Mouse (Mus musculus) gastrocnemius, postnatal 4 days (tissue): ENCODE results near the gene Rngtt. TPM values are rescaled to one million over a fixed set of nuclear protein-coding genes. Genes with fewer than 3 reads are reported as not detected.
A peak's percentile ranks its signal among the peaks of the same experiment; 100 is the strongest.
"Not testable (repeated sequence)": the region's sequence is repeated elsewhere in the genome, so short reads cannot be mapped to it uniquely, and the experiment has no call there.

ENCODE experiments used
- DNase-seq, 2 experiments: peaks; one replicate each; pipeline ENCODE4 v3.0.0; 2021 to 2022; ENCODE audit warnings: low spot score in 2 of 2, mixed read lengths in 2 of 2
- long read RNA-seq, 2 experiments: library from polyadenylated mRNA; stranded (forward); transcript quantifications; one replicate each; pipeline ENCODE4 v2.0.0; 2021
- total RNA-seq, 2 experiments: library from RNA; stranded (reverse); gene quantifications; 2 replicates each; pipeline ENCODE4 v1.2.3; 2021

Rngtt gene
- total RNA-seq = 10 to 100 TPM; 14.8 to 15.1 TPM
- long read RNA-seq, experiment 1, full-length matches to known transcripts = 15 of 23 reads
- long read RNA-seq, experiment 1, partial matches to known transcripts = 1 of 23 reads
- long read RNA-seq, experiment 1, other reads (novel, unspliced or antisense) = 7 of 23 reads
- long read RNA-seq, experiment 2, full-length matches to known transcripts = 8 of 20 reads
- long read RNA-seq, experiment 2, partial matches to known transcripts = 1 of 20 reads
- long read RNA-seq, experiment 2, other reads (novel, unspliced or antisense) = 11 of 20 reads

- DNase-seq = peak; percentile 91 to 96
These were observed at the start of gene Rngtt for GRCm38 (mm10) chr4:33309764-33310757. Gene Rngtt, plus strand, starts transcription at chr4:33310311.

GRCm38 (mm10) chr4:33260311-33260710 lies 49.8 kb upstream of the Rngtt start:
- DNase-seq = no peak

- peak; percentile 64 to 88 for DNase-seq
These were observed 48.8 kb upstream of the Rngtt start for GRCm38 (mm10) chr4:33261311-33261753.

GRCm38 (mm10) chr4:33262897-33263296 lies 47.2 kb upstream of the Rngtt start:
- no peak for DNase-seq

- no peak for DNase-seq
These were observed 45.0 kb upstream of the Rngtt start for GRCm38 (mm10) chr4:33264979-33265726.

GRCm38 (mm10) chr4:33270386-33271314 lies 39.5 kb upstream of the Rngtt start:
- no peak for DNase-seq

GRCm38 (mm10) chr4:33273437-33273836 lies 36.7 kb upstream of the Rngtt start:
- no peak for DNase-seq

- DNase-seq = no peak
These were observed 28.0 kb upstream of the Rngtt start for GRCm38 (mm10) chr4:33281891-33282685.

- DNase-seq = no peak
These were observed 25.8 kb upstream of the Rngtt start for GRCm38 (mm10) chr4:33284083-33284880.

- DNase-seq = no peak
These were observed 24.7 kb upstream of the Rngtt start for GRCm38 (mm10) chr4:33285448-33285847.

GRCm38 (mm10) chr4:33289106-33289650 lies 20.9 kb upstream of the Rngtt start:
- no peak for DNase-seq

- DNase-seq = peak in 1 of 2 experiments; percentile 39
These were observed 20.1 kb upstream of the Rngtt start, which contains the start of gene Pnrc1 for GRCm38 (mm10) chr4:33290002-33290401. Gene Pnrc1, minus strand, starts transcription at chr4:33290163.

- no peak for DNase-seq
These were observed 19.2 kb upstream of the Rngtt start for GRCm38 (mm10) chr4:33290878-33291277.

- DNase-seq = peak; percentile 52 to 78
These were observed 17.4 kb upstream of the Rngtt start for GRCm38 (mm10) chr4:33292409-33293370.

GRCm38 (mm10) chr4:33300891-33301665 lies 9.0 kb upstream of the Rngtt start:
- not testable (repeated sequence) for DNase-seq

- DNase-seq = no peak
These were observed 7.1 kb upstream of the Rngtt start for GRCm38 (mm10) chr4:33303057-33303456.
